Mouse (Mus musculus) erythroblast, embryonic 14.5 days (primary cell): ENCODE measurements around the gene Eprs. TPM values are rescaled to one million over a fixed set of nuclear protein-coding genes. Genes with fewer than 3 reads are reported as not detected.

Source experiments
- H3K27me3 ChIP-seq: 2 replicates; pipeline ENCODE4 v1.6.1; 2012; ENCODE audit warnings: inconsistent platforms; ENCODE audit not compliant: control insufficient read depth
- H3K36me3 ChIP-seq: 2 replicates; pipeline ENCODE4 v1.6.1; 2012; ENCODE audit warnings: mild to moderate bottlenecking, inconsistent platforms; ENCODE audit not compliant: control insufficient read depth
- H3K4me1 ChIP-seq: 2 replicates; pipeline ENCODE4 v1.6.1; 2012; ENCODE audit warnings: inconsistent platforms; ENCODE audit not compliant: control insufficient read depth
- H3K4me3 ChIP-seq: replicated peaks from 2 replicates; pipeline ENCODE3; 2012; ENCODE audit warnings: moderate library complexity, mild to moderate bottlenecking, inconsistent platforms
- H3K9me3 ChIP-seq: 2 replicates; pipeline ENCODE4 v1.6.1; 2012; ENCODE audit warnings: low read length, inconsistent platforms, mixed read lengths; ENCODE audit not compliant: control insufficient read depth
- GATA1 ChIP-seq: IDR thresholded peaks from 2 replicates; pipeline ENCODE4 v1.6.1; 2012; ENCODE audit warnings: low read length, inconsistent platforms, mixed read lengths
- TAL1 ChIP-seq: IDR thresholded peaks from 3 replicates; pipeline ENCODE4 v1.6.1; 2012; ENCODE audit warnings: low read length, inconsistent platforms, mixed read lengths
- polyA plus RNA-seq: library from polyadenylated mRNA; stranded (reverse); fragments of >175 nt; gene quantifications from 2 replicates; pipeline ENCODE4 v1.2.3, GENCODE M21; 2012

Eprs gene
- polyA plus RNA-seq, 1 experiment: 0.60 TPM

DNA sequence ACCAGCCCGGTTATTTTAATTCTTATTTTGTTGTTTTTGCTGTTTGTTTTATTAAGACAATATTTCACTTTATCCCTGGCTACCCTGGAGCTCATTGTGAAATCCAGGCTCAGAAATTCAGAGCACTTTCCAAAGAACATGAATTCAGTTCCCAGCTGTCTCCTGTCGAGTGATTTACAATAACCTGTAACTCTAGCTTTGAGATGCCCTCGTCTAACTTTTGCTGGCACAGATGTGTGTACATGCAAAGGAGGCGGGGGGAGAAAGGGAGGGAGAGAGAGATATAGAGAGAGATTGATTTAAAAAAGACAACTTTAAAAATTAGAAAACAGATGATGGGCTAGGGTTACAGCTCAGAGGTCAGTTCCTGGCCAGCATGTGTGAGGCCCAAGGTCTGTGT lies 8.1 kb upstream of the Eprs start:
- H3K4me1 ChIP-seq: no peaks in the 10 kb centered on the region
- H3K4me3 ChIP-seq: no peak overlapping the region
- no peaks in the 10 kb centered on the region for H3K27me3 ChIP-seq
- no peaks in the 10 kb centered on the region for H3K9me3 ChIP-seq
- H3K36me3 ChIP-seq: peaks cover 14% of the 10 kb centered on the region
- TF ChIP-seq GATA1 (no peak), TAL1 (no peak)

DNA sequence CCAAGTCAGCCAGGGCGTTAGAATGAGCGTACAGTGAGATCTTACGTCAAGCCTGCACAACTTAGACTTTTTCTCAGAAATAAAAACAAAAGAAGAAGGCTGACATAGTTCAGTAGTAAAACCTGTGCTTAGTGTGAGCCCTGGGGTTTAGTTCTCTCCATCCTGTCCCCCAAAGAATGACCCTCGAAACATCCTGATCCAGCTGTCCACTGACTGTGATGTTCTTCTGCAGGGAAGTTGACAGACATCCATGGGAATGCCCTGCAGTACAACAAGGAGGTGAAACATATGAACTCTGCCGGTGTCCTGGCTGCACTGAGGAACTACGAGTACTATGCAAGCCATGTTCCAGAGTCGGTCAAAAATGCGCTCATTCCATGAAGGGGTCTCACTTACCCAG lies 6.6 kb upstream of the Eprs start:
- H3K9me3 ChIP-seq: no peaks in the 10 kb centered on the region
- peaks cover 6% of the 10 kb centered on the region for H3K36me3 ChIP-seq
- no peaks in the 10 kb centered on the region for H3K4me1 ChIP-seq
- no peak overlapping the region for H3K4me3 ChIP-seq
- no peaks in the 10 kb centered on the region for H3K27me3 ChIP-seq
- TF ChIP-seq TAL1: no peak
- no peak for TF ChIP-seq GATA1

DNA sequence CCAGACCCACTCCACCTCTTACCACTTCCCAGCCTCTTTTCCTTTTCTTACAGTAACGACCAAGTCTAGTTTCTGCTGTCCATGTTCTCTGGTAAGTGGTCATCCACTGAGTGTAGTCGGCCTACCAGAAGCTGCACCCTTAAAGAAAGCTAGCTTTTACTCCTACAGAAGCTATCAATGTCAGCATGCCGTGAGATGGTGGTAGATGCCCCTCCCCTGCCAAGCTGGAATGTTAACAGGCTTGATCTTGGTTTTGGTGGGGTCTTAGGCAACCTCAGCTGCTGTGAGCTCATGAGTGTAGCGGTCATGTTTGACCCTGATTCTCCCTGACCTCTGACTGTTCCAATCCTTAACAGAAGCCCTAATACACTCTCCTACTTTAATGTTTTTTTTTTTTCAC lies 4.6 kb upstream of the Eprs start:
- H3K36me3 ChIP-seq: peaks cover 3% of the 10 kb centered on the region; the same call in 1 of the 2 replicates
- peaks cover 7% of the 10 kb centered on the region for H3K4me1 ChIP-seq
- no peak overlapping the region for H3K4me3 ChIP-seq
- H3K9me3 ChIP-seq: no peaks in the 10 kb centered on the region
- H3K27me3 ChIP-seq: no peaks in the 10 kb centered on the region
- TF ChIP-seq GATA1 (no peak), TAL1 (no peak)

DNA sequence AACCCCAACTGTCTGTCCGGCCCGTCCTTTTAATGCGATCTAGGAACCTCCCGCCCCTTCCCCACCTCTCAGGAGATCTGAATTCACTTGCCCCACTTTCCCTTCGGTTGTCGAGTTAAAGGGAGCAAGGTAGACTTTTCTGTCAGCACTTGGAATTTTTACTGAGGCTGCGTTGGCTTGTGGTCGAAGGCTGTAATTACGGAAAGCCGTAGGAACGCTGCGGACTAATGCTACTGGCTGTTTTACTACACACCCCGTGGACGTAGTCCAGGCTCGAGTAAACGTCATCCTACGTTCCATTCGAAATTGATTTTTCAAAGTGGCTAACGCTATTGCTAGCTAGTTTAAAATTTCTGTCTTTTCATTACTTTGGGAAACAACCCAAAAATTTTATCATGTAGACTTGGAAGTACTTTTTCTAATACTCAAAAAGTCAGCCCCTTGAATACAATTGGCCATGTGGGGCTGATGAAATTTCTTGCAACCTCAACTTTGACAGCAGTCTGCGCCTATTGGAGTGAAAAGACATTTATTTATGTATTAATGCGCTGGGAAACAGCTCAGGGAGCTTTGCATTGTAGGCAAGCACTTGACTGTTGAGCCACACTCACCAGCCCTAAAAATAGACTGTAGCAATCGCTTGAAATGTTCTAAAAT lies 810 bp downstream of the Eprs start:
- Histone ChIP-seq H3K4me1 (peaks cover 32% of the 10 kb centered on the region), H3K27me3 (no peaks in the 10 kb centered on the region), H3K9me3 (no peaks in the 10 kb centered on the region), H3K4me3 (peak overlapping the region; percentile 90), H3K36me3 (peaks cover 19% of the 10 kb centered on the region)
- TF ChIP-seq GATA1 (no peak), TAL1 (no peak)

DNA sequence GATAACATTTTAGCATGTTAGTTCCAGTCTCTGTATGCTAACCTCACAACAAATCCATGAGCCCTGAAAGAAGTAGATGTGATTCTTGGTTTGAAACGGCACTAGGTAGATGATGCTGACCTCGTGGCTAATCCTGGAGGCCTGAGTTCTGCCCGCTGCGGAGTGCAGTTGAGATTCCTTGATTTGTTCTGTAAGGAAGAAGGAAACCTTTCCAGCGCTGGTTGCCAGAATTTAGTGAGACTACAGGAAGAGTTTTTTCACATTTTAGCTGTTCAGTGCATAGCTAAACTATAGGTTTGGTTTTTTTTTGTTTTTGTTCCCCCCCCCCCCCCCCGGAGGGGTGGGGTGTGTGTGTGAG lies 1.3 kb downstream of the Eprs start:
- Histone ChIP-seq H3K4me3 (peak overlapping the region; percentile 90), H3K4me1 (peaks cover 32% of the 10 kb centered on the region), H3K27me3 (no peaks in the 10 kb centered on the region), H3K9me3 (no peaks in the 10 kb centered on the region), H3K36me3 (peaks cover 19% of the 10 kb centered on the region)
- no peak for TF ChIP-seq GATA1
- TF ChIP-seq TAL1: no peak

DNA sequence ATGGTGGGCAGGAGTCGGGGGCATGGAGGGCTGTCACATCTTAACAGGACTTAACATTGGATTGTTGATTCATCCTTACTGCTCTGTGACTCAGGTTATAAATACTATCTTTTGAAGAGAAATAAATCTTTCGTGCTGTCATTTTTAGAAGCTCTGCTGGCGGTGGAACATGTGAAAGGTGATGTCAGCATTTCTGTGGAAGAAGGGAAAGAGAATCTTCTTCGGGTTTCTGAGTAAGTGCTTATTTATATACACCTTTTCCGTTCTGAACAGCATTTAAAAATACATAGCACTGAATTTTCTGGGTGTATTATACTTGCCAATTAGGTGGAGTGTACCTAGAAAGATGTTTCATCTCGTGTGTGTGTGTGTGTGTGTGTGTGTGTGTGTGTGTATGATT lies 4.5 kb downstream of the Eprs start:
- H3K27me3 ChIP-seq: no peaks in the 10 kb centered on the region
- H3K36me3 ChIP-seq: peaks cover 48% of the 10 kb centered on the region
- no peak overlapping the region for H3K4me3 ChIP-seq
- no peak for TF ChIP-seq GATA1
- TF ChIP-seq TAL1: no peak
- peaks cover 27% of the 10 kb centered on the region for H3K4me1 ChIP-seq
- no peaks in the 10 kb centered on the region for H3K9me3 ChIP-seq

DNA sequence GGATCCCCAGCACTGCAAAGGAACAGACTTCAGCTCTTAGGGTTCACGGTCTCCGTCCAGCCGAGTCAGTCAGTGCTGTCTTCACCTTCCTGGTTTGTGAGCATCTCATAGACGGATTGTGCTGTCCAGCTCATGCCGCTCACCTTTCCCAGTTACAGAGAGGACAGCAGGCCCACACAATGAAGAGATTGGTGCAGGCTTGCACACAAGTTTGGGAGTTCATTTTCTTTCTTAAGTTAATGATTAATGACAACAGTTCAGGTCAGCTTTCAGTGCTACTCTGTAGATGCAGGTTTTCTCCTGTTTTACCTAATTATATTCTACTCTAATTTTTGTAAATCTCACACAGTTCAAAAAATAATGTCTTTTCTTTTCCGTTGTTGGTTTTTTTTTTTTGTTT lies 7.1 kb downstream of the Eprs start:
- no peaks in the 10 kb centered on the region for H3K27me3 ChIP-seq
- TF ChIP-seq GATA1 (no peak), TAL1 (no peak)
- H3K4me1 ChIP-seq: peaks cover 11% of the 10 kb centered on the region
- H3K4me3 ChIP-seq: no peak overlapping the region
- peaks cover 73% of the 10 kb centered on the region for H3K36me3 ChIP-seq
- no peaks in the 10 kb centered on the region for H3K9me3 ChIP-seq

DNA sequence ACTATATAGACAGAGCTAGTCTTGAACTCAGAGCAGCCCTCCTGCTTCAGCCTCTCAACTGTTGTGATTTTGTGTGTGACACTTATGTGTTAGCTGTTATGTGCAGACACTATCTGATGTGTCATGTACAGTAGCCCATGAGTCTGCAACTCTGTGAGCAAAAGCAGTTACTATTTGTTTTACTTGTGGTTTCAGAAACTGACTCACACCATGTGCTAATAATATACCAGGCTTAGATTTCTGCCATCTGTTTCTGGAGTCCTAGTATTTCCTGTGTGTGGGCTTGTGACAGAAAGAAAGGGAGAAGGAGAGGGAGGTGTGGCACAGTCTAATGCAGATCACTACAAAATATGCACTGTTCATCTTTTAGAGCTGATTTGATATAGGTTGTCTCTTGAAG lies 13.5 kb downstream of the Eprs start:
- Histone ChIP-seq H3K36me3 (peaks cover 100% of the 10 kb centered on the region), H3K4me3 (no peak overlapping the region), H3K27me3 (no peaks in the 10 kb centered on the region), H3K9me3 (no peaks in the 10 kb centered on the region), H3K4me1 (no peaks in the 10 kb centered on the region)
- no peak for TF ChIP-seq GATA1
- no peak for TF ChIP-seq TAL1

DNA sequence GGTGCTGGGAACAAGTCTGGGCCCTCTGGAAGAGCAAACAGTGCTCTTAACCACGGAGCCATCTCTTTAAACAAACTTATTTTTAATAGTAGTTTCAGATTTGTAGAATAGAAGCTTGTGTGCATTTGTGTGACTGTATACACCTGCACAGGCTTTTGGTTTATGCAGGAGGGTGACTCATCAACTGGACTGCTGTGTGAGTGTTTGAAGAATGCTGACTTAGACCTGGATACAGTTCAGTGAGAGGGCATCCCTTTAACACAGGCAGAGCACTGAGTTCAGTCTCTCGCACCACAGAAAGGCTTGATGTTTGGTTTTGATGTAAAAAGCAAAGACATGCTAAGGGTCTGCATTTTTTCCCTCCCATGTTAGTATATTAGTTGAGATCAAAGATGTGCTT lies 14.6 kb downstream of the Eprs start:
- Histone ChIP-seq H3K4me1 (no peaks in the 10 kb centered on the region), H3K36me3 (peaks cover 97% of the 10 kb centered on the region), H3K9me3 (no peaks in the 10 kb centered on the region), H3K4me3 (no peak overlapping the region), H3K27me3 (no peaks in the 10 kb centered on the region)
- TF ChIP-seq GATA1 (no peak), TAL1 (no peak)

DNA sequence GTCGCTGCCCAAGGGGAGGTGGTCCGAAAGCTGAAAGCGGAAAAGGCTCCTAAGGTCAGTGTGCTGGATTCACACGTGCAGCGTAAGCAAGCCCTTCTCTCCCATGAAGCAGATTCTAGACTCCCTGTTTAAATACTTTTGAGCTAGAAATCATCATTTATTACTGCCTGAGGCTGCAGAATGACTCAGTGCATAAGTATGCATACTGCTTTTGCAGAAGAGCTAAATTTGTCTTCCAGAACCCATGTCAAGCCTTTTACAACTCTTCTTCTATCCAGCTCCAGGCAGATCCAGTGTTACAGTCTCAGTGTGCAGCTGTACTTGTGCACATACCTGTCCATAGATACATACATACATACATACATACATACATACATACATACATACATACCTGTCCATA lies 38.8 kb downstream of the Eprs start:
- H3K4me3 ChIP-seq: no peak overlapping the region

More for the DNA sequence above, 38.8 kb downstream of the Eprs start:
- no peaks in the 10 kb centered on the region for H3K27me3 ChIP-seq
- H3K4me1 ChIP-seq: no peaks in the 10 kb centered on the region; the same call in 1 of the 2 replicates
- no peaks in the 10 kb centered on the region for H3K9me3 ChIP-seq
- TF ChIP-seq TAL1 (no peak), GATA1 (no peak)
- peaks cover 81% of the 10 kb centered on the region for H3K36me3 ChIP-seq
